Mouse (Mus musculus) layer of hippocampus, postnatal 14 days (tissue): ENCODE results near the gene Nek6. TPM values are rescaled to one million over a fixed set of nuclear protein-coding genes. Genes with fewer than 3 reads are reported as not detected.

Source experiments
- DNase-seq, 2 experiments: peaks; one replicate each; pipeline ENCODE4 v3.0.0; 2021 to 2022; ENCODE audit warnings: low spot score in 2 of 2, mixed read lengths in 1 of 2
- total RNA-seq, 2 experiments: library from RNA; stranded (reverse); gene quantifications; 2 replicates each; pipeline ENCODE4 v1.2.3; 2021

The Nek6 gene
- total RNA-seq, 2 experiments from 2014 or later, result 50.3 to 53.0 TPM

- no peak for DNase-seq
These were observed 4.3 kb upstream of the Nek6 start for GRCm38 (mm10) chr2:38507181-38507580.

DNA sequence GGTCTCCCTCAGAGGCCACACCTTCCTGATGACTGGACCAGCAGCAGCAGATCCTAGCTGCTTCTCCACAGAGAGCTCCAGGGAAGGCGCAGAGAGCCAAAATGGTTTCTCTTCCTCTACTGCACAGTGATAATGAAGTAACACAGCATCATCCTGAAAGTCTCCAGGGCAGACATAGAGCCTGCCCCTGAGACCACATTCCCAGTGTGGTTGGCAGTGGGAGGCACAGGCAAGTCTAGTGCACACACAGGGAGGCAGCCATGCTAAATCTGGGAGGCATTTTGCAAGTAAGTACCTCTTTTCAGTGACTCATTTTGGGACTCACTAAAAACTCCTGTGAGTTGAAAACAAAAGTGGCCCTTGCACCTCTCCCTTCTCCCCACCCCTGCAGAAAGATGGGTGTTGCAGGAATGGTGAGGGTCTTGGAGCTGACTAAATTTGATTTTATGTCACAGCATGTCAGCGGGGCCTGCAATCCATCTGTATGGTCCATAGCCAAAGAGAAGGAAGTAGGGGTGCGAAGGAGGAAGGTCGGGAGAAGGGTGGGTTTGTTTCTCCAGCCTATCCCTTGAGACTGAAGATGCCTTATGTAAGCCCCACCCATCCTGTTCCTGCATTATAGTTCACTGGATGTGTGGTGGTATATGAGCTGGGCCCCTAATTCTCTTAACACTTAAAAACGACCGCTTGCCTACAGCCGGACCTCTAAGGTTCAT lies 2.3 kb upstream of the Nek6 start:
- DNase-seq, result no peak

GRCm38 (mm10) chr2:38510120-38510519 lies 1.3 kb upstream of the Nek6 start:
- DNase-seq, result peak; percentile 65 to 73

GRCm38 (mm10) chr2:38512308-38513182 lies 1.1 kb downstream of the Nek6 start:
- no peak for DNase-seq

- no peak for DNase-seq
These were observed 1.7 kb downstream of the Nek6 start for GRCm38 (mm10) chr2:38513183-38513529.

DNA sequence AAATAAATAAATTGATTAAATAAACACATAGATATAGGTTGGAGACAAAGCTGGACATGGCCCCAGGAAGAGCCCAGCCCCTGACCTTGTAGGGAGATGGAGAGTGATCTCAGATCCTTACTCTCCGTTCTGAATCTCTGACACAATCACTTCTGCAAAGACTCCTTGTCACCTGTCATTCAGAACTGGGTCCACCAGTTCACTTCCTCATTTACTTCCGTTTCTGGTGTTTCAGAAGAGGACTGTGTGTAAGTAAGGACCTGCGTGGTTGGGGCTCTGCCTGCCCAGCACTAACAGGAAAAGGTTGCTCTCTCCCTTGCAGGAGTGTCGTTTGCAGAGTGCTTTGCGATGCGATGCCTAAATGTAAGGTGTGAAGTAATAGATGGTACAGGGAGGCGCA lies 3.0 kb downstream of the Nek6 start:
- DNase-seq, result no peak

DNA sequence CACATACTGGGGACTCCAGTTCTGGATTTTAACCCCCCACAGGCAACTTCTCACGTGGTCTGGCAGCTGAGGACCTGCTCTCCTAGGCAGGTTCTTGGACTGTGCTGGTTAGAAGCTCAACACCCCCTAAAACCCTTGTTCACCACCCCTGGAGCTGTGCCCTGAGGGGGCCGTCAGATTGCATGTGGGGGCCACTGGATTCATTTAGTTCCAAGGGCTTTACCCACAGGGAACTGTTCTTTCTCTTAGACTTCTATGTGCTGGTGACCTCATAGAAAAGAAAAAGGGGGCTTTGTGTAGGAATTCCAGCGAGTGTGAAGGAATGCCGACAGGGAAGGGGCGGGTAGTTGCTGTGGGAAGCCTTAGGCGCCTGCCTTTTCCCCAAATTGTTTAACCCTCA lies 4.0 kb downstream of the Nek6 start:
- no peak for DNase-seq

DNA sequence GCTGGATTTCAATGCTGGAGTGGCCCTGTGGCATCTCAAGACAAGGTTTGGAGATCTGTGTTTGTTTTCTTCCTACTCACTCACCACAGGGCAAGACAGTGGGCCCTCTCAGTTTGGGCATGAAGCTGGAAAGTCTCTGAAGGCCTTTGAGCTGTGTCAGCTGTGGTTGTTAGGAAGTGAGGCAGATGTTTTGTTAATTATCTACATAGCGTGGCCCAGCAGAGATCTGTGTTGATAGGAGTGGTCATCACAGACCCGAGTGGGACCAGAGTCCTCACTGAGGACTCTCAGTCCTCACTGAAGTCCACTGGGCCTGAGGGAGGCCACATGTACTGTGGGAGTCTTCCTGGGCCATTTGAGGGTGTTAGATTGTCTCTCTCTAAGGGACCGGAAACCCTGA lies 5.0 kb downstream of the Nek6 start:
- DNase-seq, result no peak

DNA sequence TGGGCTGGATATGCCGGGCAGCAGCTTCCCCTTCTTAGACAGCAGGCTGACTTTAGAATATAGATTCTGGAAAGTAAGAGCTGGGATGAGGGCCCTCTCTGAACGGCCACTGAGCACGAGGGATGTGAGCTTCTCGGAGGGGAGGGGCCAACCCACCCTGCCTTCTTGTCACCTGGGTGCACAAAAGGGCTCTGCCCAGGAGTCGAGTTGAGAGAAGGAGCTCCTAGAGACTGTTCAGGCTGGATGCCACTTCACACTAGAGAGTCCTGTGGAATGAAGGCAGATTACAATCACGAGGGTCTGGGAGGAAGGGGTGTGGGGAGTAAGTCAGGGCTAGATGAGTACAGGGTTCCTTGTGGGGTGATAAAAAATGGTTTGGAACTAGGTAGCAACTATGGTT lies 5.6 kb downstream of the Nek6 start:
- DNase-seq, result no peak

GRCm38 (mm10) chr2:38518719-38519118 lies 7.3 kb downstream of the Nek6 start:
- no peak for DNase-seq

DNA sequence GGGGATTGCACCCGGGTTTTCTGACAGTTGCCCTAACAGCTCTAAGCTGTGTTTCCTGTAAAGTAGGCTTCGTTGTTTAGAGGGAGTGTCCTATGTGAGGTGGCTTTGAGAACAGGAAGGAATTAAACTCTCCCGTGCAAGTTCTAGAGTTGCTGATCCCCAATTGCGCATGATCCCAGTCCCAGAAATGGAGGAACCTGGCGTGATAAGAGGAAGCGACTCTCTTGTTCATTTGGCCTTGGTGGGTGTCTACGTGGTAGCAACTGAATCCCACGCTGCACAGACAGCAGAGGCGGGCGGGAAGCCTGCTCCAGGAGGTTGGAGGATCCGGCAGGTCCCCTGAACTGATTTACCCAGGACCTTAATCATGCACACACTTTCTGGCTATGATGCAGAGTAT lies 8.5 kb downstream of the Nek6 start:
- DNase-seq, result no peak

- DNase-seq, result no peak
These were observed 10.2 kb downstream of the Nek6 start for GRCm38 (mm10) chr2:38521618-38522017.

- no peak for DNase-seq
These were observed 10.9 kb downstream of the Nek6 start for GRCm38 (mm10) chr2:38522354-38522753.

DNA sequence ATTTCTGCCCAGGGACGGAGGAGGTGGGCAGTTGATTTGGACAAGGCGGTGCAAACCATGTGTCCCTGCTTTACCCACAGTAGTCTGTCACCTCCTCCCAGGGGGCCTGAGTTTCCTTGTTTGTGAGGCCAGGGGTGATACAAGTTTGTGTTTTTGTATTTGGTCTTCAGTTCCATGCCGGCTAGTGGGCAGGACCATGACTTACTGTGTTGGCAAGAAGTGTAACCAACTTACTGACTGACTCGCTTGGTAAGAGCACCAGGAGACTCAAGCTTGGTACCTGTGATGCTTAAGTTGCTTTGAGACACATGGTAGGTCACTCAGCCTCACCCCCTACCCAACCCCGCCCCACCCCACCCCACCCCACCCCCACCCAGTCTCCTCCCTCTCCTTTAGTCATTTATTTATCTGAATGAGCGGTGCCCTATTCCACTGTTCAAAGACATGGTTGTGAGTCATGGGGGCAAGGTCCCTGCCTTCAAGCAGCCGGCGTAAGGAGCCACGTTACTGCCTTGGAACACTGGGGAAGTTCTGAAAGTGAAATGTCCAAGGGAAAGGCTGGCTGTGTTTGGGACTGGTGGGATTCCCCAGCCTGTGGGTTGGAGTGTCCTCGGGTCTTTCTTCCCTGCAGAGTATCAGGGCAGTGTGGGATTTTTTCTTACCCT lies 12.5 kb downstream of the Nek6 start:
- no peak for DNase-seq

DNA sequence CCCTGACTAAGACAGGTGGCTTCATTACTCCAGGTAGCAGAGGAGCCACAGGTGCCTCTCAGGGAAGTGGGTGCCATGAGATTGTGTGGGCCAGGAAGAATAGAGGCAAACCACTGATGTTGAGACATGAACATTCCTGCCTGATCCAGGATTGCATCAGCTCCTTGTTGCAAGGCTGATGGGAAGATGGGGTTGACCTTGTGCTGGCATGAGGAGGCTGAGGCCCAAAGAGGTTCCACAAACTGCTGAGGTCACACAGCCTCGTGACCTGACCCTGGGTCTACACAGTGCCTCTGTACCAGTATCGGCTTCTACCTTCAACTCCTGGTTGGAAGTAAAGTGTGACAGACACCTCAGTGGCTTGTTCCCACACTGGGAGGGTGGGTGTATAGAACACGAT lies 13.6 kb downstream of the Nek6 start:
- DNase-seq, result no peak

GRCm38 (mm10) chr2:38529582-38530152 lies 18.2 kb downstream of the Nek6 start:
- DNase-seq, result no peak

DNA sequence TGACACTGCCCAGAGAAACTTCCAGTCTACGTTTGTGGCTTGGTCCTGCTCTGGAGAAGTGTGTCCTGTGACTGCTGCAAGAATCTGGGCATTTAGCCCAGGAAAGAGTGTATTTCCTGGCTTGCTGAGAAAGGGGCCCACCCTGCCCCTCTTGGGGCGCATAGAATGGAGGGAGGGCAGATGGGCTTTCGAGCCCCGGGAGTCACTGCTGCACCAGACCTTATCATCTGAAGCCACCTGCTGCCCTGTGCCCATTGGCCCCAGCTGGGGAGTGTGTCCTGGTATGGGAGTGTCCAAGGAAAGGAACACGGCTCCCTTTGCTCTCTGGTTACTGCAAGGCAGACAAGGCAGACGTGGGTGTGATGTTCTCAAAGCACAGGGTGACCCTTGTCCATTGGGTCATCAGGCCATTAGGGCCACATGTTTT lies 19.5 kb downstream of the Nek6 start:
- DNase-seq, result no peak

DNA sequence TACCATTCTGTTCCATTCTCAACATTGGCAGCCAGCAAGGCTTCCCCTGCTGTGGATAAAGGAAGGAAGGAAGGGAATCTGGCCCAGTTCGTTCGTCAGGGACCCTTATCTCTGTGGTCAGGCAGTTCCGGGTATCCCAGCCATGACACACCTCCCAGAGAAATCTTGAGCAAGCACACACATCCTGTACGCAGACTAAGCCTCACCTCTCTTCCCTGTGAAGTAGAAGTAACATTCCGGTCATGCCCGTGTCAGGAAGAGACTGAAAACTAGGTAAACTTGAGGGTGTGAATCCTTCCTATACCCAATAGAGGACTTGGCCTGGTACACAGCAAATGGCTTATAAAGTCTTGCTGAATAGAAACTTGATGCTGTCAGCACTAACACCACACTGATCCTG lies 21.9 kb downstream of the Nek6 start:
- no peak for DNase-seq

- DNase-seq, result no peak
These were observed 22.3 kb downstream of the Nek6 start for GRCm38 (mm10) chr2:38533767-38534166.

- DNase-seq, result no peak
These were observed 22.9 kb downstream of the Nek6 start for GRCm38 (mm10) chr2:38534241-38534940.

GRCm38 (mm10) chr2:38535051-38535450 lies 23.6 kb downstream of the Nek6 start:
- DNase-seq, result no peak
